Mouse (Mus musculus) MEL (cell line): Measurements from ENCODE around the gene Srgn. TPM values are rescaled to one million over a fixed set of nuclear protein-coding genes. Genes with fewer than 3 reads are reported as not detected.

Experiments used
- DNase-seq: peaks from one replicate; pipeline ENCODE4 v3.0.0; 2011; ENCODE audit warnings: low read depth, low spot score
- H3K27ac ChIP-seq: 2 replicates; pipeline ENCODE4 v1.5.1; 2012; ENCODE audit warnings: low read depth, mild to moderate bottlenecking, control low read depth, low read length, moderate library complexity; ENCODE audit not compliant: control insufficient read depth
- H3K27me3 ChIP-seq, 2 experiments: fragments of 150-350 bp in 1 of 2; sonication (generic) in 1 of 2; 2 replicates each; pipeline ENCODE4 v1.6.1; 2012; ENCODE audit warnings: low read length in 2 of 2, mild to moderate bottlenecking in 2 of 2, improper control_type of control experiment in 1 of 2, moderate library complexity in 1 of 2; ENCODE audit not compliant: insufficient read depth in 2 of 2, control insufficient read depth in 1 of 2
- H3K36me3 ChIP-seq, 2 experiments: 2 replicates each; pipeline ENCODE4 v1.6.1; 2012 to 2014; ENCODE audit warnings: low read length in 2 of 2, improper control_type of control experiment in 1 of 2, inconsistent platforms in 1 of 2, mild to moderate bottlenecking in 1 of 2; ENCODE audit not compliant: insufficient read depth in 2 of 2, control insufficient read depth in 1 of 2
- H3K4me1 ChIP-seq, 2 experiments: fragments of 150-350 bp in 1 of 2; sonication (generic) in 1 of 2; 2 replicates each; pipeline ENCODE4 v1.6.1; 2012; ENCODE audit warnings: low read length in 2 of 2, improper control_type of control experiment in 1 of 2, mild to moderate bottlenecking in 1 of 2; ENCODE audit not compliant: insufficient read depth in 2 of 2, control insufficient read depth in 1 of 2
- H3K4me3 ChIP-seq, 2 experiments: fragments of 150-350 bp in 1 of 2; sonication (generic) in 1 of 2; 2 replicates each; pipeline ENCODE4 v1.5.1; 2012; ENCODE audit warnings: low read depth in 2 of 2, low read length in 2 of 2, mild to moderate bottlenecking in 2 of 2, moderate library complexity in 2 of 2, control low read depth in 1 of 2, improper control_type of control experiment in 1 of 2; ENCODE audit not compliant: control insufficient read depth in 1 of 2, insufficient read depth in 1 of 2
- H3K79me2 ChIP-seq: 2 replicates; pipeline ENCODE4 v1.6.1; 2012; ENCODE audit warnings: mild to moderate bottlenecking, low read length, moderate library complexity; ENCODE audit not compliant: control insufficient read depth, poor library complexity, insufficient read depth
- H3K9ac ChIP-seq: 2 replicates; pipeline ENCODE4 v1.6.1; 2012; ENCODE audit warnings: low read depth, mild to moderate bottlenecking, control low read depth, low read length, moderate library complexity; ENCODE audit not compliant: control insufficient read depth, poor library complexity, severe bottlenecking
- H3K9me3 ChIP-seq: fragments of 150-350 bp; sonication (generic); replicated peaks from 2 replicates; pipeline ENCODE4 v1.6.1; 2012; ENCODE audit warnings: mild to moderate bottlenecking, low read length, improper control_type of control experiment, moderate library complexity; ENCODE audit not compliant: insufficient read depth
- BHLHE40 ChIP-seq: IDR thresholded peaks from 2 replicates; pipeline ENCODE4 v1.6.1; 2012; ENCODE audit warnings: low read depth, mild to moderate bottlenecking, inconsistent platforms, low read length, improper control_type of control experiment, borderline replicate concordance
- CHD2 ChIP-seq: IDR thresholded peaks from 2 replicates; pipeline ENCODE4 v1.6.1; 2011; ENCODE audit warnings: low read length, improper control_type of control experiment
- CTCF ChIP-seq, 3 experiments: IDR thresholded peaks in 2 of 3; conservative IDR thresholded peaks in 1 of 3; 2 replicates each; pipeline ENCODE4 v1.5.1; 2011 to 2012; ENCODE audit warnings: low read length in 3 of 3, low read depth in 2 of 3, mild to moderate bottlenecking in 2 of 3, improper control_type of control experiment in 1 of 3, inconsistent platforms in 1 of 3, mixed read lengths in 1 of 3, moderate library complexity in 1 of 3; ENCODE audit not compliant: control insufficient read depth in 1 of 3, insufficient read depth in 1 of 3, poor library complexity in 1 of 3, severe bottlenecking in 1 of 3
- E2F4 ChIP-seq: IDR thresholded peaks from 2 replicates; pipeline ENCODE4 v1.6.1; 2011; ENCODE audit warnings: low read depth, low read length, improper control_type of control experiment, borderline replicate concordance
- ELF1 ChIP-seq: IDR thresholded peaks from 2 replicates; pipeline ENCODE4 v1.6.1; 2014; ENCODE audit warnings: low read depth, mild to moderate bottlenecking, inconsistent platforms, low read length, improper control_type of control experiment, moderate library complexity
- GABPA ChIP-seq: IDR thresholded peaks from 2 replicates; pipeline ENCODE4 v1.6.1; 2012; ENCODE audit warnings: low read depth, mild to moderate bottlenecking, inconsistent platforms, low read length, improper control_type of control experiment, moderate library complexity
- GATA1 ChIP-seq: IDR thresholded peaks from 2 replicates; pipeline ENCODE4 v1.6.1; 2011; ENCODE audit warnings: low read depth, low read length, improper control_type of control experiment
- JUND ChIP-seq: IDR thresholded peaks from 2 replicates; pipeline ENCODE4 v1.6.1; 2011; ENCODE audit warnings: low read depth, mild to moderate bottlenecking, improper control_type of control experiment, low read length
- MAX ChIP-seq: IDR thresholded peaks from 2 replicates; pipeline ENCODE4 v1.6.1; 2011; ENCODE audit warnings: low read length, improper control_type of control experiment
- MAZ ChIP-seq: IDR thresholded peaks from 2 replicates; pipeline ENCODE4 v1.6.1; 2012; ENCODE audit warnings: low read depth, mild to moderate bottlenecking, inconsistent platforms, low read length, improper control_type of control experiment
- POLR2AphosphoS2 ChIP-seq: IDR thresholded peaks from 2 replicates; pipeline ENCODE4 v1.6.1; 2011; ENCODE audit warnings: low read length, improper control_type of control experiment
- POLR2AphosphoS5 ChIP-seq: IDR thresholded peaks from 2 replicates; pipeline ENCODE4 v1.6.1; 2012; ENCODE audit warnings: low read depth, borderline replicate concordance, mild to moderate bottlenecking, inconsistent platforms, low read length, moderate library complexity, mixed read lengths
- RAD21 ChIP-seq: IDR thresholded peaks from 2 replicates; pipeline ENCODE4 v1.6.1; 2011; ENCODE audit warnings: mild to moderate bottlenecking, low read depth, low read length, improper control_type of control experiment
- RCOR1 ChIP-seq: IDR thresholded peaks from 2 replicates; pipeline ENCODE4 v1.6.1; 2012; ENCODE audit warnings: low read depth, mild to moderate bottlenecking, inconsistent platforms, low read length, improper control_type of control experiment
- SIN3A ChIP-seq: IDR thresholded peaks from 2 replicates; pipeline ENCODE4 v1.6.1; 2012; ENCODE audit warnings: low read length, improper control_type of control experiment, inconsistent platforms
- SMC3 ChIP-seq: IDR thresholded peaks from 2 replicates; pipeline ENCODE4 v1.6.1; 2011; ENCODE audit warnings: low read depth, low read length, improper control_type of control experiment
- TBP ChIP-seq: IDR thresholded peaks from 2 replicates; pipeline ENCODE4 v1.8.0; 2011; ENCODE audit warnings: low read depth, low read length, improper control_type of control experiment
- TCF12 ChIP-seq: IDR thresholded peaks from 2 replicates; pipeline ENCODE4 v1.6.1; 2014; ENCODE audit warnings: low read depth, mild to moderate bottlenecking, inconsistent platforms, low read length, improper control_type of control experiment, moderate library complexity
- USF1 ChIP-seq: IDR thresholded peaks from 2 replicates; pipeline ENCODE4 v1.6.1; 2014; ENCODE audit warnings: low read depth, mild to moderate bottlenecking, inconsistent platforms, low read length, improper control_type of control experiment, moderate library complexity
- USF2 ChIP-seq, 2 experiments: IDR thresholded peaks; 2 replicates each; pipeline ENCODE4 v1.6.1; 2011 to 2012; ENCODE audit warnings: improper control_type of control experiment in 2 of 2, low read length in 2 of 2, borderline replicate concordance in 1 of 2, inconsistent platforms in 1 of 2, low read depth in 1 of 2, mild to moderate bottlenecking in 1 of 2; ENCODE audit not compliant: insufficient read depth in 1 of 2
- ZC3H11A ChIP-seq: IDR thresholded peaks from 2 replicates; pipeline ENCODE4 v1.6.1; 2012; ENCODE audit warnings: low read depth, mild to moderate bottlenecking, inconsistent platforms, low read length, improper control_type of control experiment
- ZMIZ1 ChIP-seq: IDR thresholded peaks from 2 replicates; pipeline ENCODE4 v1.6.1; 2012; ENCODE audit warnings: low read depth, mild to moderate bottlenecking, inconsistent platforms, low read length, improper control_type of control experiment, moderate library complexity
- ZNF384 ChIP-seq: IDR thresholded peaks from 2 replicates; pipeline ENCODE4 v1.6.1; 2012; ENCODE audit warnings: low read depth, mild to moderate bottlenecking, inconsistent platforms, low read length, improper control_type of control experiment
- polyA plus RNA-seq, 2 experiments: library from polyadenylated mRNA; stranded (reverse) in 1 of 2; unstranded in 1 of 2; fragments of >175 nt in 1 of 2; fragments of >200 nt in 1 of 2; gene quantifications; 2 replicates each; pipeline versions ENCODE4 v1.2.1 to v1.2.4; 2012; ENCODE audit warnings: low replicate concordance in 2 of 2, low read depth in 1 of 2; ENCODE audit not compliant: insufficient read length in 2 of 2, insufficient read depth in 1 of 2, missing spikeins in 1 of 2
- total RNA-seq: library from RNA; depleted of rRNA; stranded (reverse); fragments of 300-350 nt; gene quantifications from 2 replicates; pipeline ENCODE4 v1.2.3, GENCODE M21; 2012

Gene Srgn
- total and polyA plus RNA-seq, 3 experiments: 164 to 217 TPM; not detected in 1

- TF ChIP-seq ZC3H11A (peak; percentile 14; the same call in 1 of the 2 replicates), POLR2AphosphoS2 (peak; percentile 48; the same call in 1 of the 2 replicates), TBP (no peak), ZNF384 (0 out of 2 replicates have a peak, but pooled peaks have one; percentile 10), USF2 (IDR thresholded peaks at IDR 0.05; ENCODE audit: borderline replicate concordance in 1 of 2, insufficient read depth in 1 of 2, low read depth in 1 of 2, low read length in 2 of 2) (no peak), POLR2AphosphoS5 (no peak), ELF1 (peak; percentile 17; the same call in 1 of the 2 replicates), MAX (peak; percentile 32; the same call in 1 of the 2 replicates), GATA1 (no peak; the same call in none of the 2 replicates), RCOR1 (no peak; the same call in 1 of the 2 replicates), SMC3 (no peak; the same call in 1 of the 2 replicates), BHLHE40 (peak; percentile 40; the same call in 1 of the 2 replicates), ZMIZ1 (0 out of 2 replicates have a peak, but pooled peaks have one; percentile 44), TCF12 (no peak; the same call in 1 of the 2 replicates), RAD21 (0 out of 2 replicates have a peak, but pooled peaks have one; percentile 0), E2F4 (no peak), CTCF (IDR thresholded peaks at IDR 0.05 in 2 of 3, conservative IDR thresholded peaks at IDR 0.05 in 1 of 3; ENCODE audit: control insufficient read depth in 1 of 3, insufficient read depth in 1 of 3, low read depth in 2 of 3, low read length in 3 of 3, poor library complexity in 1 of 3, severe bottlenecking in 1 of 3) (no peak; a peak in 1 of 6 replicates)
Measured at GRCm38 (mm10) chr10:62553611-62554091, 26.4 kb upstream of the Srgn start (continued).

GRCm38 (mm10) chr10:62550787-62551300 is 23.6 kb upstream of the Srgn start:
- Histone ChIP-seq H3K27me3 (no peaks in the 10 kb centered on the region), H3K4me3 (no peak overlapping the region), H3K9ac (no peak overlapping the region), H3K27ac (no peak overlapping the region), H3K9me3 (no peaks in the 10 kb centered on the region), H3K36me3 (peaks cover 0 to 15% of the 10 kb centered on the region in 2 experiments; a peak in 2 of 4 replicates), H3K79me2 (no peaks in the 10 kb centered on the region), H3K4me1 (peaks cover 14 to 23% of the 10 kb centered on the region in 2 experiments)
- no peak for DNase-seq
- TF ChIP-seq CHD2 (no peak), JUND (no peak), USF1 (no peak), SIN3A (no peak), GABPA (no peak), USF2 (IDR thresholded peaks at IDR 0.05; ENCODE audit: borderline replicate concordance in 1 of 2, insufficient read depth in 1 of 2, low read depth in 1 of 2, low read length in 2 of 2) (no peak), MAZ (no peak), ZNF384 (no peak), SMC3 (no peak), ELF1 (no peak)
